Mouse (Mus musculus) layer of hippocampus, adult 18-20 months (tissue): Measurements from ENCODE around the gene Nmnat3. TPM values are rescaled to one million over a fixed set of nuclear protein-coding genes. Genes with fewer than 3 reads are reported as not detected.

Experiments used
- DNase-seq, 2 experiments: peaks; one replicate each; pipeline ENCODE4 v3.0.0; 2022; ENCODE audit warnings: low spot score in 2 of 2
- total RNA-seq, 2 experiments: library from RNA; stranded (reverse); gene quantifications; 2 replicates each; pipeline ENCODE4 v1.2.3; 2021

The Nmnat3 gene
- total RNA-seq, 2 experiments from 2014 or later: 1.4 to 1.6 TPM

DNA sequence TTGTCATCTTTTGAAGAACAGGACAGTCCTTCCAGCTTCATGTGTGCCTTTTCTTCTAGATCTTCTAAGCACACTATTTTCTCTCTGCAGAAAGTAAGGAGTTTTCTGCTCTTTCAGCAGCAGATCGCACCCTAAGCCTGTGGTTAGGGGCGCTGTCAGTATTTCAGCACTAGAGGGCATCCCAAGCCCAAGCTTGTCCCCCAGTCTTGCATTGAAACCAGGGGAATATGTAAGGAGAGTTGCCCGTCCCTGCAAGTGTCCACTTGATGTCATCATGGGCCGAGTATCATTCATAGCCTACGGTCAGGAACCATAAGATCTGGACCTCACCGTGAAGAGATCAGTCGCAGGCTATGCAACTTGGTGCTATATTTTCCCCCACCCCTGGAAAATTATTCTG is 130.7 kb downstream of the Nmnat3 start:
- DNase-seq: peak in 1 of 2 experiments; percentile 18

DNA sequence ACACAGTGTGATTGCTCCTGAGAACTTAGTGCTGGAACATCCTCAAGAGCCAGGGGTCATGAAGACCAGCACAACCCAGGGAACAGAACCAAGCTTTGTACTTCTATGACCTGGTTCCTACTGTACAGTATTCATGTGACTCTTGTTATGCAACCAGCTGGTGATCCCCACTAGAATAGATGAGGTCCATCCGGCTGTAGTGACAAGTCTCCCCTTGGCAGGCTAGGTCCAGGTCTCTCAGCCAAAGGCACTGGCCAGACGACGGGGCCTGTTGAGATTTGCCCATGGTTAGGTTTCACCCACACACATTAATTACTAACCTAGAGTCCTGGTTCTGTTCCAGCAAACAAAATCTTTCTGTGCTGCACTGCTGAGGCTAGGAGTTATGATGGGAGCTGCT is 131.1 kb downstream of the Nmnat3 start:
- no peak for DNase-seq

- DNase-seq: no peak
These were observed 133.4 kb downstream of the Nmnat3 start for GRCm38 (mm10) chr9:98420666-98421065.

- DNase-seq: no peak
These were observed 134.7 kb downstream of the Nmnat3 start for GRCm38 (mm10) chr9:98421903-98422302.

DNA sequence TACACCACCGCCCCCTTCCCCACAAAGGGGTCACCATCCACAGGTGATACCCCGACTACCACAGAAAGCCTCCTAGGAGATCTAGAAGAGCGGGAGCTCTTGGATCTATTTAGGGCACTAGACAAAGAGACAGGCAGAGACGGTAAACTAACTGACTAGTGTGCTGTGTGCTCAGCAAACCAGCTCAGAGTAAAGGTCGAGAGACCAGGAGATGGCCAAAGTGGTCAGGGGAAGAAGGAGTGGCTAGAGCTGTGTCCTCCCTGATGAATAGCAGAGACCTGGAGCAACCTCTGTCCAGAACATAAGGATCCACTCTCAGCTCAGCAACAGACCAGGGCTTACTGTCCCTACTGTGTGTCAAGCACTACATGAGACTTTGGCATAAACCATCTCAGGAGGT is 135.4 kb downstream of the Nmnat3 start, which contains the start of gene Rbp1:
Gene Rbp1 (plus strand): TSS at position 306 of the 400 bp plus-strand sequence.
- no peak for DNase-seq

DNA sequence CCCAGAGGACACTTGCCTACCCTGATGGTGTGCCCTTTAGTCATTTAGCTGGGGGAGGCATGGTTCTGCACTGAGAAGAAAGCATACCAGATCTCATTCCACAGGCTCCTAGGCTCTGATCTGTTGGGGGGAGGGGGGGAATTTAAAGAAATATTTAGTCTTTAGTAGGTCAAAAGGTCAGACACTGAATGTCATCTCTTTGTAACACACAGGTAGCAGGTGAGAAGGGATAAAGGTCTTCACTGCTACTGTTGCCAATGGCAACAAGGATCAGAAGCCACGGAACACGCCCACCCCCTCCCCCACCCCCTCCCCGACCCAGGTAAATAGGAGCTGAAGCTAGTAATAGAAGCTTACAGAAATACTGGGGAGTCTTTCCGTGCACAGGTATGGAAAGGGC is 136.5 kb downstream of the Nmnat3 start:
- DNase-seq: no peak

- no peak for DNase-seq
These were observed 137.1 kb downstream of the Nmnat3 start for GRCm38 (mm10) chr9:98424291-98424690.

- DNase-seq: no peak
These were observed 137.5 kb downstream of the Nmnat3 start for GRCm38 (mm10) chr9:98424725-98425210.

DNA sequence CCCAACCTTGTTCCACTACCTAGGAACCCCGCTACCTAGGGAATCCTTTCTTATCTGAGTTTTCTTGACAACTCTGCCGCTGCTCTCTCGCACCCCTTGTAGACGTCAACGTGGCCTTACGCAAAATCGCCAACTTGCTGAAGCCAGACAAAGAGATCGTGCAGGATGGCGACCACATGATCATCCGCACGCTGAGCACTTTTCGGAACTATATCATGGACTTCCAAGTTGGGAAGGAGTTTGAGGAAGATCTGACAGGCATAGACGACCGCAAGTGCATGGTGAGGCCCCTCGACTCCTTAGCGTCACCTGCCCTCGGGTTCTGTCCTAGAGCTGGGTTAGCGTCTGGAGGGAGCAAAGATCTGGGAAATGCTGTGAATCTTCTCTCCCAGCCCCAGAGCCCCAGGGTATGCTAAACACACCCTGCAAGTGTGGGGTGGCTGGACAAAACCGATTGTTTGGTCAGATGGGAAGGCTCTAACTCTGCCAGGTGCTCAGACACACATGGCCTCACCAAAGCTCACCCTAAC is 138.2 kb downstream of the Nmnat3 start:
- no peak for DNase-seq

DNA sequence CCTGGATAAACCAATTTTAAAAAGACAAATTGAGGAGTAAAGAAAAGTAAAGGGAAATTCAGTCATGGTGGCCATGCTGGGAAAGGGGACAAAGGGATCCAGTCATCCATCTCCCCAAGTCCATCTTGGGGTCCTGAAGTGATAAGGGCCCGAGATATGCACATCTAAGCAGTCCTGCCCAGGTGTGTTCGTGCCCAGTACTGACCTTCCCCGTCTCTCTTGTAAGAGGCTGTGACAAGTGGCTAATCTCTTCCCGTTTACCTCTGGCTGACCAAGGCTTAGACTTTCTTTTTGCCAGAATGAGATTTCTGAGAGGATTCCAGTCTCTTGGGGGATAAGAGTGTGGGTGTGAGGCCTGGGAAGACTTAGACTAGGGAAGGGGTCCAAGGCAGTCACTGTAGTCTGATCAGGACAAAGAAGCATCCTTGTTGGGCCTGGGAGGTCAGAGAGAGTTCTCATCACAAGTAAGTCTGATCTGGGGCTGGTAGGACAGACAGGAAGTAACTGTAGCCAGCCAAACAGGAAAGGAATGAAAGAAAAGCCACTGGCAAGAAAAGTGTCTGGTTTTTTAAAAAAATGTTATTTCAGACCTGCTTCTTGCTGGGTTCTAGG is 140.8 kb downstream of the Nmnat3 start:
- DNase-seq: no peak

DNA sequence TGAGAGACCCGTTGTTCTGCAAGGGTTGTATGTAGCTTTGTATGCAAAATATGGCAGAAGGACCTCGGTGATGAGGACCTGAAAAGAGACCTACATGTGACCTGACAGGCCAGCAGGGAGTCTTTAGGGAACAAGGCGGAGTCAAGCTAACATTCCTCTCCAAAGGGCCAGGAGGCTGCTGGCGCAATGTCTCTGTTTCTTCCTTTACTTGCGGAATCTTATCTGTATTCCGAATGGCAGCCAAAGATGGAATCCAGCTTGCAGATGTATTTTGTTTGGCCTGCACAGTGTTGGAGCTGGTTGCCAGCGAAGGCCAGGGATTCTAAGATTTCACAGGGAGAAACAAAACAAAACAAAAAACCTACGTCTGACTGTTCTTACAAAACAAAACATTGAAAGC is 141.5 kb downstream of the Nmnat3 start:
- no peak for DNase-seq

- peak in 1 of 2 experiments; percentile 10 for DNase-seq
These were observed 142.6 kb downstream of the Nmnat3 start for GRCm38 (mm10) chr9:98429806-98430205.

- DNase-seq: no peak
These were observed 143.3 kb downstream of the Nmnat3 start for GRCm38 (mm10) chr9:98430528-98430927.

DNA sequence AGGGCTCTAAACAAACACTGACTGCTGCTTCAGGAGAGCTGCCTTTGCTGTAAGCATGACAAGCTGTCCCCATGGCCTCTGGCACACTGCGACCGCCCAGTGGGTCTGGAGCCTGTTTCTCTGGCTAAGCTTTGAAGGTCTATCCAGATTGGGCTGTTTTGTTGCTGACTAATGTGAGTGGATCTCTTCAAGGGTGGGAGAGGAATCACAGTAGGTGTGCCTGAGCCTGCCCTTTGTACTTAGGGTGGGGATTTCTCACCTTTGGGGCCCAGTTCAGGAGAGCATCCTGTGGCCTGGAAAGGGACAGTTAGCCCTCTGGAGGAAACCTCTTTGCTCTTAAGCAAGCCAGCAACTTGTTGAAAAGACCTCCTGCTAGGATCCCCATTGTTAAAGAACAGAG is 145.8 kb downstream of the Nmnat3 start:
- DNase-seq: no peak

GRCm38 (mm10) chr9:98433956-98434588 is 146.8 kb downstream of the Nmnat3 start:
- DNase-seq: no peak

DNA sequence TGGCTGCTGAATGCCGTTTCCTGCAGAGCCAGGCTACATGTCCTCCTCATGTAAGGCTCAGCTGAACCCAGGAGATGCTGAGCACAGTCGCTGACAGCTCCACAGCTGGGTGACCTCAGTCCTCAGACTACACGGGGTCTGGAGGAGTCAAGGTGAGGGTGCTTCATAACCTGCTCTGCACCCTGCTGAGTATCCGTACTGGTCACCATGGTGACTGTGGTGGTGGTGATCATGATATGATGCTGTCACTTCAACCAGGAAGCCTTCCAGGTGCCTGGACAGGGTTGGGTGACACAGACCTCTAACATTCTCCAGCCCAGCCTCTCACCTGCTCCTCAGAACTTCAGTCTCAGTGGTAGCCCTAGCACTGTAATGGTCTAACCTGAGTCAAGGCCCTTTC is 150.6 kb downstream of the Nmnat3 start:
- DNase-seq: no peak

DNA sequence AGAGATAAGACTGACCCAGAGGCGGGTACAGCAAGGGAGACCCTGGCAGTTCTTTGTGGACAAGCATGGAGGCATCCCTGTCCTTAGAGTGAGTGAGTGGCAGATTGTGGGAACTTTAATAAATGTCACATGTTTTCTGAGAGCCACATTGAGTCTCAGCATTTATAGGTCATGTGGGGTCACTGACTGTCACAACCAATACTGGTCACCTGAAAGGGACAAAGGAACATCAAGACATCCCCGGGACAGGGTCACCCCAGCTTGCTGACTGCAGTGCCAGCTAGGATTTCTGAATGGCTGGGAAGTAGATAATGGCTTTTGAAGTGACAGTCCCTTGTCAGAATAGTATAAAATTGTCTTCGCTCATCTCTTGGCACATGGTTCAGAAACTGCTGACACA is 151.9 kb downstream of the Nmnat3 start:
- no peak for DNase-seq

DNA sequence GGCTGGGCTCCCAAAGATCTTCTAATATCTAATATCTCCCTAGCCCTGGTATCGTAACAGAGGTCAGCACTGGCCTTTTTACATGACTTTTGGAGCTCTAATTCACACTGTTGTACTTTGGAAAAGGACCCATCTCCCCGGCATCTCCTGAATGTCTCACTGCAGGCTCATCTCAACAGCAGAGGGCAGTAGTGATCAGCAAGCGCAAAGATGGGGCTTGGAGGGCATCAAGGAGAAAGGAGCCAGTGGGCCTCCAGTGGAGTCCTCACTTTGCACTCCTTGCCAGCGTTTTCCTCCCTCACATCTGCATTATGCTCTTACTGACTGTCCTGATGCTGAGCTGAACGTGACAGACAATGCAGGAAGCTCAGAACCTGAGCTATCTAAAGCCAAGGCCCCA is 155.4 kb downstream of the Nmnat3 start:
- DNase-seq: peak in 1 of 2 experiments; percentile 51

GRCm38 (mm10) chr9:98445359-98446149 is 158.3 kb downstream of the Nmnat3 start:
- no peak for DNase-seq

DNA sequence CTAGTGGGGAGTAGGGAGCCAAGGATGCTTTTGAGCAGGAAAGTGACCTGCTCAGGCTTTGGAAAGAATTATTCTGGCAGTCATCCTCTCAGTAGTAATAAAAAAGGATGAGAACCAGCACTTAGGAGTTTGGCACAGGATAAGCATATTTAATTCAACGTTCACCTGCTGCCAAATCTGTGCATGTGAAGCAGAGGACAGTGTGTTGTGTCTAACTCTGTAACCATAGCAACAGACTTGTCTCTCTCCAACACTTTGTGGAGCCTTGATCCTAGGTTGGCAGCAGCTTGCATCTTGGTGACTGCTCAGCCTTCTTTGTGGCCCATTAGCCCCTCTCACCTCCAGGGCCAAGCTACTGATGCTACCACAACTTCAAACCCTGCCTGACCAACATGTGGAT is 163.7 kb downstream of the Nmnat3 start:
- peak in 1 of 2 experiments; percentile 18 for DNase-seq

DNA sequence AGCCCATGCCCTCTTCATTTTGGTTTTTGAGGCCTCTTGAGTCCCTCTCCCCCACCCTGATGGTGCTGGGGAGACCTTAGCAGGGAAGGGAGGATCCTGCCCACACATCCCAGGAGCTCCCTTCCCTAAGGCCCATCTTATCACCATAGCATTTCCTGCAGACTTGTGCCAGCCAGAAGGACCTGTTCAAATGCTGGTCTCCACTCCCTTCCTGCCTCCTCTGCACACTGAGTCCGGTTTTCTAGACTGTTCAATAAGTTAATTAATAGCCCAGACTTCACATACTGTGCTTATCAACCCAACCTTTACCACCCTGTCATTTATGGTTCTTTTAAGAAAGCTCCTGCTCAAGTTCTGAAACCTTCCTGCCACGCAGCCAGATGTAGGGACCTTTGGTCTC is 179.5 kb downstream of the Nmnat3 start:
- no peak for DNase-seq
